Mouse (Mus musculus) lung, postnatal 25 days (tissue): ENCODE data around the gene Olfr1154.

Experiments
- DNase-seq: peaks from one replicate; pipeline ENCODE4 v3.0.0; 2022; ENCODE audit warnings: low spot score

Gene Olfr1154

DNA sequence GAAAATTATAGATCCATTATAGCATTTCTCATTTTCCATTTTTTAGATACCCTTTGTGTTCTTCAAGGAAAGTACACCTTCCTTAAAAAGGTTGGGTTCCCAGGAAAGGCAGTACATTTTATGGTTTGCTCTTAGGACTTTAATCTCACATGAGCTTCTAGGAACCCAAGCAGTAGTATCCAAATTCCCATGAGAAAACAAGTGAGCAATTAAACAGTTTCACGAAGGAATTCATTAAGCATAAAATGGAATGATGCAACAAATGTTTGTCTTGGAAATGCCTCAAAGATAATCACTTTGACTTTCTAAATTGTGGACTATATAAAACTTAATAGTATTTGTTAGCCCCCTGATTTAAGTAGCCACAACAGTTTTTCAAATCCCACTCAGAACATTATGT lies at the start of gene Olfr1154:
Gene Olfr1154, minus strand, starts transcription at position 101 of the 400 bp plus-strand sequence.
- no peak for DNase-seq

- no peak for DNase-seq
Measured at GRCm38 (mm10) chr2:87953000-87953399, 48.0 kb upstream of the Olfr1154 start, which contains the start of gene Olfr1156. Gene Olfr1156 (minus strand): TSS chr2:87953100.

DNA sequence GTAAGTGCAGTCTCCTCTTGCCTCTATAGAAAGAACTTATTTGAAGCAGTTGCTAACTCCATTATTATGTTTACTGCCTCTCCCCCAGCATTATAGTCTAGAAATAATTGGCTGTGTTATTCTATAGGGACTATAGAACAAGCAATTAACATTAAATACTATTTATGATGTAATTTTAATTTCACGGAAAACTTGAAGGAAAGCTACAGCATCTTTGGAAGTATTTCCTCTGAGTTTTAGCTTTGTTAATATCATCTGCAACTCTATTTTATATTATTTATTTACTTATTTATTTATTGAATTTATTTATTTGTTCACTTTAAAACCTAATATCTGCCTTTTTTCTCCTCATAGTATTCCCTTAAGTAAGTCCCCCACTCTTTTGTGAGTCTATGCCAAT lies 40.1 kb upstream of the Olfr1154 start, which contains the start of gene Olfr1155:
Gene Olfr1155, minus strand, starts transcription at position 101 of the 400 bp plus-strand sequence.
- no peak for DNase-seq

DNA sequence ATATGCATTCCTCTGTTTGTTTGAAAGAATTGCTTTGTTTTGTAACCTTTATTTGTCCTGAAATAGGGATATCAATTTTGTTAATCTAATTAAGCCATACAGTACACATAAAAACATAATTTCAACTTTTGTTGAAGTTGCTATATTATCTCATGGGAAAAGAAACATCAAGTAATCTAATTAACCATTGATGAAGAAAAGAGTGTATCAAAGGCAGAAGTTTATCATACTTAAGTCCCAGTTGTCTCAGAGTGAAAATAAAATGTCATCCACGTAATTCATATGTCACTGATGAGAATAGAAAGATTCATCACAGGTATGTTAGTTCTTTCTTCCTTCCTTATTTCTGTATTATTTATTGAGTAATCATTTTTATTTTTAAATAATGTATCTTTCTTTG lies 10.3 kb downstream of the Olfr1154 start, which contains the start of gene Olfr1153:
Gene Olfr1153, plus strand, starts transcription at position 301 of the 400 bp plus-strand sequence.
- DNase-seq, result no peak

DNA sequence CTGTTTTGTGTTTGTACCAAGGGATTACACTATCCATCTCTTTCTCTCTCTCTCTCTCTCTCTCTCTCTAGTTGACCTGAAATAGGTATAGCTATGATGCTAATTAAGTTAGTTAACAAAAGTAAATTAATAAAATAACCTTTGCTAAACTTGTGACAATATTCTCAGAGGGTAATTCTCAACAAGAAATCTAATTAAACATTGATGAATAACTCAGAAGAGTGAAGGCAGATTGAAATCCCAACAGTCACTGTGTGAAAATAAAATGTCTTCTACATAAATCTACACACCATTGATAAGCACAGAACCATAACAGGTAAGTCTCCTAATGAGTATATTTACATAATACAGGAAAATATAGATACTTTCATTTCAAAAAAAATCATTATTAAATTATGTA lies 38.8 kb downstream of the Olfr1154 start, which contains the start of gene Olfr1152:
Gene Olfr1152, plus strand, starts transcription at position 301 of the 400 bp plus-strand sequence.
- no peak for DNase-seq

DNA sequence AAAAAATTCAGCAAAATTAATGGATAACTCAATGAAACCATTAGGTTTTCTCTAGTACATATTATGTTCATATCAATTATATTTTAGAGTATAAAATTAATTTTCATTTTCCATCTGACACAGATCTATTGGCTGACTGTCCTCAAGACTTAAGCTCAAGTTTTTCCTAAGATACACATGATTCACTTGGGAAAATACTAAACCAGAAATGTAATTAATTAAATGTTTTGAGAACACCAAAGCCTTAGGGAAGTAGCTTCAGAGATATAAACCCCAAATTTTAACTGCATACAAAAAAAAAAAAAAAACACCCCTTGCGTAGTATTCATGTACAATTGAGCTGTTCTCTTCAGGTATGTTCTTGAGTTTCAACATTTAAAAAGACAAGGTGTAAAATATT lies 49.4 kb downstream of the Olfr1154 start, which contains the start of gene Olfr1151:
Gene Olfr1151, plus strand, starts transcription at position 301 of the 400 bp plus-strand sequence.
- DNase-seq, result no peak
